In genomic region chr8:9770999-9771605, GRCm38 (mm10) we compare ENCODE assay signal across 8 mouse cellular contexts. TPM values are rescaled to one million over a fixed set of nuclear protein-coding genes. Genes with fewer than 3 reads are reported as not detected.
DNase-seq lines count a peak whose midpoint lies in the region; ATAC-seq lines count a peak whose summit lies in the region.

TSS of gene Fam155a (minus strand) at chr8:9771161.

- H3K4me3 ChIP-seq in lung, embryonic 15.5 days, result peak within 1 kb of the TSS; percentile 41
- H3K4me3 ChIP-seq in hindbrain, embryonic 13.5 days, result peak within 1 kb of the TSS; percentile 81
- H3K4me3 ChIP-seq in limb, embryonic 10.5 days, result peak within 1 kb of the TSS; percentile 68

- H3K27me3 ChIP-seq in lung, embryonic 15.5 days, result peaks cover 52% of the 10 kb centered on the region
- H3K27me3 ChIP-seq in hindbrain, embryonic 13.5 days, result peaks cover 4% of the 10 kb centered on the region; the same call in 1 of the 2 replicates
- H3K27me3 ChIP-seq in limb, embryonic 10.5 days (ENCODE audit: low read depth, poor library complexity, severe bottlenecking), result peaks cover 62% of the 10 kb centered on the region

- peaks cover 14% of the 10 kb centered on the region for H3K4me1 ChIP-seq in lung, embryonic 15.5 days
- peaks cover 30% of the 10 kb centered on the region for H3K4me1 ChIP-seq in hindbrain, embryonic 13.5 days (replicated peaks)
- H3K4me1 ChIP-seq in limb, embryonic 10.5 days, result peaks cover 25% of the 10 kb centered on the region

- WGBS in lung, embryonic 15.5 days, result 0% methylated on average over 20 of the region's 29 CpGs
- under 1% methylated on average over 27 of the region's 29 CpGs for WGBS in hindbrain, embryonic 13.5 days
- WGBS in limb, embryonic 10.5 days, result 1% methylated on average over 20 of the region's 29 CpGs

- no peak within 1 kb of the TSS for H3K27ac ChIP-seq in lung, embryonic 15.5 days
- peak within 1 kb of the TSS; percentile 93 for H3K27ac ChIP-seq in hindbrain, embryonic 13.5 days
- no peak within 1 kb of the TSS; the same call in 1 of the 2 replicates for H3K27ac ChIP-seq in limb, embryonic 10.5 days

- no peak within 1 kb of the TSS for H3K9ac ChIP-seq in lung, embryonic 15.5 days
- H3K9ac ChIP-seq in hindbrain, embryonic 13.5 days, result peak within 1 kb of the TSS; percentile 87

- ATAC-seq in lung, embryonic 15.5 days (ENCODE audit: borderline replicate concordance, extremely low read depth, low FRiP score, low TSS enrichment), result 0 out of 2 replicates have a peak, but pooled peaks have one; percentile 27
- ATAC-seq in hindbrain, embryonic 13.5 days (ENCODE audit: low FRiP score), result peak; percentile 75
- ATAC-seq in erythroblast, adult 5-6 weeks (replicated peaks; ENCODE audit: low FRiP score, poor library complexity, severe bottlenecking), result no peak

- H3K9me3 ChIP-seq in lung, embryonic 15.5 days, result no peaks in the 10 kb centered on the region
- H3K9me3 ChIP-seq in hindbrain, embryonic 13.5 days, result no peaks in the 10 kb centered on the region
- H3K9me3 ChIP-seq in limb, embryonic 10.5 days (replicated peaks), result no peaks in the 10 kb centered on the region

- H3K36me3 ChIP-seq in lung, embryonic 15.5 days, result no peaks in the 10 kb centered on the region
- no peaks in the 10 kb centered on the region for H3K36me3 ChIP-seq in hindbrain, embryonic 13.5 days
- no peaks in the 10 kb centered on the region for H3K36me3 ChIP-seq in limb, embryonic 10.5 days

- peak within 1 kb of the TSS; percentile 79 for H3K4me2 ChIP-seq in lung, embryonic 15.5 days
- peak within 1 kb of the TSS; percentile 86 for H3K4me2 ChIP-seq in hindbrain, embryonic 13.5 days

- no peak for DNase-seq in lung, postnatal 25 days (ENCODE audit: low spot score)
- DNase-seq in embryo, embryonic 11 days, result peak; percentile 37
- peak; percentile 46 for DNase-seq in limb, embryonic 10.5 days (ENCODE audit: low spot score)
- peak; percentile 63 for DNase-seq in retina, postnatal 1 day
- DNase-seq in ovary, postnatal 10 days (ENCODE audit: low spot score), result no peak

RNA-seq across cellular contexts. Expression of gene Fam155a, which starts in this region (rescaled TPM):
- 0.15 and 0.18 TPM in 2 replicates for polyA plus RNA-seq in lung, embryonic 15.5 days (2015; fragmentation: Nextera tagmentation; extraction: Ambion mirVana)
- polyA plus RNA-seq in hindbrain, embryonic 13.5 days (2015; fragmentation: Nextera tagmentation; extraction: Ambion mirVana), result 26.4 and 26.6 TPM in 2 replicates
- polyA plus RNA-seq in limb, embryonic 10.5 days (2016; fragmentation: Nextera tagmentation; extraction: Ambion mirVana), result 0.19 and 0.25 TPM in 2 replicates
- total RNA-seq in erythroblast, adult 5-6 weeks (2015; ENCODE audit: low replicate concordance), result not detected in 2 replicates
- total RNA-seq in erythroblast, adult 5-6 weeks (2017; ENCODE audit: low replicate concordance), result 0.09 TPM in 1 of 2 replicates, not detected in the other

Comparison
In these comparisons a context has a peak if more than half of its experiments do, and no peak if none do; other contexts are left out.
1. RNA of gene Fam155a (polyA plus RNA-seq): 26.4 to 26.6 TPM in hindbrain, embryonic 13.5 days; 0.19 to 0.25 TPM in limb, embryonic 10.5 days and 0.15 to 0.18 TPM in lung, embryonic 15.5 days; every median in the first group is over 10 times any median in the second.
2. Peak in ATAC-seq, H3K4me3 ChIP-seq and H3K4me2 ChIP-seq in lung, embryonic 15.5 days; RNA of the gene not detected or under 1 TPM.
3. Peak in DNase-seq and H3K4me3 ChIP-seq in limb, embryonic 10.5 days; RNA of the gene not detected or under 1 TPM.
4. DNase-seq: peak in embryo, embryonic 11 days (single experiment) and retina, postnatal 1 day (single experiment); none in lung, postnatal 25 days (single experiment) and ovary, postnatal 10 days (single experiment).
5. Peak in every context shown above with its lines, with median percentiles within 50 percentile points of each other: H3K4me3 ChIP-seq.